Mouse (Mus musculus): ENCODE measurements at regions not wholly inside any gene's neighbourhood (a gene's known extent, or its start where the extent isn't known, plus 50 kb on each side); places are given as distances from the start of the nearest gene placed in this dataset.
A peak's percentile ranks its signal among the peaks of the same experiment; 100 is the strongest.
"Not testable (repeated sequence)": the region's sequence is repeated elsewhere in the genome, so short reads cannot be mapped to it uniquely, and the experiment has no call there.

DNA sequence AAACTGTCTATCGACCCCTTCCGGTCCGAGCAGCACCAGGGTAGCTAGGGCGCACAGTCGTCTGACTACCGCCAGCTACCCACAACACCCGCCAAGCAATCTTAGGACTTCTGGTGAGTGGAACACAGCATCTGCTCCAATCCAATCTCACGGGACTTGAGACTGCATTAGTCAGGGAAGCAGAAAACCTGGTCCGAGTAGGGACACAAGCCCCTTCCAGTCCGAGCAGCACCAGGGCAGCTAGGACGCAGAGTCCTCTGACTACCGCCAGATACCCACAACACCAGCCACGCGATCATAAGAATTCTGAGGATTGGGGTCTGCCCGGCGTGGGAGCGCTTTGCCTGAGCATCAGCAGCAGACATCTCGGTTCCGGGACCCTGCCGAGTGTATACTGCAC, 79.6 kb downstream of the Gm10715 start:
- DNase-seq (ENCODE audit: low spot score in 2 of 2), result not testable (repeated sequence)

DNA sequence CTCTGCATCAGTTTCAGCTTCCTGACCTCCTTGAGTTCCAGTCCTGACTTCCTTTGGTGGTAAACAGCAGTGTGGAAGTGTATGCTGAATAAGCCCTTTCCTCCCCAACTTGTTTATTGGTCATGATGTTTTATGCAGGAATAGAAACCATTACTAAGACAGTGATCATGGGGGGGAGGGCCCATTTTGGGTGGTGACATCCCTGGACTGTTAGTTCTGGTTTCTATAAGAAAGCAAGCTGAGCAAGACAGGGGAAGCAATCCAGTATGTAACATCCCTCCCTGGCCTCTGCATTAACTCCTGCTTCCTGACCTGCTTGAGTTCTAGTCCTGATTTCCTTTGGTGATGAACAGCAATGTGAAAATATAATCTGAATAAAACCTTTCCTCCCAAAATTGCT, 124.5 kb downstream of the Gm10715 start:
- no peak for DNase-seq (ENCODE audit: low spot score in 2 of 2)

DNA sequence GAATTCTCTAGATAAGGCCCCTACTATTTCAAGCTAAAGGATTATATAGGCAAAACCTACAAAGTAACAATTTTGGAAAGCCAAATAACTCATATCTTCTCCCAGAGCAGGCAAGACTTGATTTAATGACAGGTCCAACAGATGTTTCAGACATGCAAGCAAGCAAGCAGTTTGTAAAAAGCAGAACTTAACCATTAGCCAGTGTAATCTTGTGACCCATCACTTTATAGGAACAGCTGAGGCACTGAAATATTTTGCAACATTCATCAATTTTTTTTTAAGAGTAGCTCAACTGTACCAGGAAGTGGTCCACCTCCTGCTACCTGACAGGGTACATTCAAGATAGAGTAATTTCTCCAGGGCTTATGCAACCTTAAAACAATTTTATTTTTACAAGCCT, 147.7 kb downstream of the Gm10715 start:
- no peak for DNase-seq (ENCODE audit: low spot score in 2 of 2)

DNA sequence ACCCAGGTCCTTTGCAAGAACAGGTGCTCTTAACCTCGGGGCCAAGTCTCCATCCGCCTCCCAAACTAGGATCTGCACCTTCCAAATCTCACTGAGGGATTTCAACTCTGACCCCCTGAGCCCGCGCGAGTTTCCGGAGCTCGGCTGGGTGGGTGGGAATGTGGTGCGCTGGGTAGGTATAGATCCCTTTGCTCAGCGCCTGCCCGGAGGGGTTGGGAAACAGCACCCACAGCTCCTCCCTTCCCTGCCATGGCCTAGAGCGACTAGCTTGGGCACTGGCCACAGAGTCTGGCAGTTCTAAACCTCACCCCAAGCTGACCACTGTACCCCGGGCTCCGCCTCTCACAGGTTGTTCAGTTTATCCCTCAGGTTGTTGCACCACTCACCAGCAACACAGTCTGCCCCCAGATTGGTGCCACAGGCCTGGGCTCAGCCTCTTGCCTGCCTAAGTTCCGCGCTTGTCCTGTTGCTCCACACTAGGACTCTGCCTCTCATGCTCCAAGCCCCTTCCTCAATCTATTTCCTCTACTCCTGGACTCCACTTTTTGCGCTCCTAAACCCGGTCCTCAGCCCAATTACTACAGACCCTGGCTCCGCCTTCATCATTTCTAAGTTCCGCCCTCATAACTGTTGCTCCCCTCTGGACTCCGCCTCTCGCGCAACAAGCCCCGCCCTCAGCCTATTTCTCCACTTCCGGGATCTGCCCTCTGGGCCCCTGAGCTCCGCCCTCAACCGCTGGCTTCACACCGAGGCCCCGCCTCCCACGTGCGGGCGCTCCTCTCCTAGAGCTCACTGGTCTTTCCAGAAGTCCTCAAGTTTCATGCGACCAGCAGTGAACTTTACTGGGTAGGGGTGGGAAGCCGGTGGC, 135.6 kb upstream of the Alkbh8 start:
- no peak for DNase-seq (ENCODE audit: low spot score in 2 of 2)

DNA sequence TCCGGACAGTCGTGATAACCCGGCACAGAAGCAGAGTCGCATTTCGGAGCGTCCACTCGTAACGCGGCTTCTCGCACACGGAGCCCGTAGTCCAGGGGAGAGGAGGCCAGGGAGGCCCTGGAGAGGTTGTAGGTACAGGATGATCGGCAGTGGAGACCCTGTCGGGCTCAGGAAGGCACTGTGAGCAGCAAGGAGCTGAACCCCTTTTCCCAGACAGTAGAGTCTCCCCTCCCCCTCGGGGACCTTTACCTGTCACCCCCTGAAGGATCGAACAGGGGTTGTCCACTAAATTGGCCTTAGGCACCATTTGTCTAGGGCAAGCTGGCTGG, 135.0 kb upstream of the Alkbh8 start:
- not testable (repeated sequence) for DNase-seq (ENCODE audit: low spot score in 2 of 2)

DNA sequence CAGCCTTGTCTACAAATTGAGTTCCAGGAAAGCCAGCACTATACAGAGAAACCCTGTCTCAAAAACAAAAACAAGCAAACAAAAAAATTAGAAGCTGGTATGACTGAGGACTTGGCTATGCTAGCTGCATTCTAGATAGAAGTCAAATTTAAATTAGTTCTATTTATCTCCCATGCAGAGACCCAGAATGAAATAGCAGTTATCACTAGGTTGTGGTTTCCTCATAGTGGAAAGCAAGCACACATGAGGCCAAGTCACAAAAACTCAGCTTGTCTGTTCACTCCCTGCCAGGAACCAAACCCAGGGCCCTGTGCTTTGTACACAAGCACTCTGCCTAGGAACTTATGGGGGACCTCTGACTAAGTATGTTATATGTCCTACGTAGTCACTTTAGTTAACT, 126.8 kb upstream of the Alkbh8 start:
- not testable (repeated sequence) for DNase-seq (ENCODE audit: low spot score in 2 of 2)

DNA sequence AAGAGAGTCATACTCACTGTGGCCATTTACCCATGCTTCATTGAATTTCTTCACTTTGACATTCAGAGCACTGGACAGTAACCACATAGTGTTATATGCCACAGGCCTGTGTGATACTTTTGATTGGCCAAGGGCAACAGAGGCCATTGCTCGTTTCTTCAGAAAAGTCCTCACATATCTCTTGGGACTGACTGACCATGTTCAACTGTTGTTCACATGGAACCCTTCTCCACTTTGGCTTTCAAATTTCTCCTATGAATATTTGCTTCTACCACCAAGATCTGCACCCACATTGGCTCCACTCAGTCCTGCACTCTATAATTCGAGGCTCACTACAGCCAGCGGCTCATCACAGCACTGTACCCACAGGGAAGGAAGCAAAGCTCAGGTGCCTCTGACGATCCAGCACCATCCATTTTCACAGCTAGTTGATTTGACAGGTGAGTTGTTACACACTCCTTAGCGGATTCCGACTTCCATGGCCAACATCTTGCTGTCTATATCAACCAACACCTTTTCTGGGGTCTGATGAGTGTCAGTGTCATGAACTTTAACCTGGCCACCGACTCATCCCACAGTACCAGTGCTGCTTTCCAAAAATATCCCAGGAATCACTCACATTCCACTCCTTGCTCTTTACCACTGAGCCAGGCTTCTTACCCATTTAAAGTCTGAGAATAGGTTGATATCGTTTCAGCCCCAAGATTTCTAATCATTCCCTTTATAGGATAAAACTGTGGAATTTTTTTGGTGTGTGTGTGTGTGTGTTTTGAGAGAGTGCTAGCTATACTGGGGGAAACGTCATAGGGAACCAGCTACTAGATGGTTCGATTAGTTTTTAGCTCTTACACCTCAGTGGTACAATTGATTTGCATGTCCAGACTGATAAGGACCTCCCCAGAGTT, 76.3 kb upstream of the Alkbh8 start:
- DNase-seq (ENCODE audit: low spot score in 2 of 2), result peak; percentile 42 to 59

DNA sequence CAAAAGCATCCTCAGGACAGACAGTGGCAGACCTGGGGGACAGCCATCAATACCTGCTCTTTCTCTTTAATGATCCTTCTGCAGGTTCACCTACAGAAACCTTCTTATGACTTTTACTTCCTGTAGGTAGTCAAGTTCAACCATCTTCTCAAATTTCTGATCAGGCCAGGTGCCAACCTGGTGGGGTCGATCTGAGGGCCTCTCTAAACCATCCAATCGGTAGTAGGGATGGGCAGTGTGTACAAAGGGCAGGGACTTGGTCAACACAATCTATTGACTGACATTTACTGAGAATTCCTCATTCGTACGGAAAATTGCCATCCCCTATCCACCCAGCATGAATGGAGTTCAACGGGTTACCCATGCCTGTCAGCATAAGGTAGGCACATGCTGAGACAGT, 74.8 kb upstream of the Alkbh8 start:
- DNase-seq (ENCODE audit: low spot score in 2 of 2), result no peak

DNA sequence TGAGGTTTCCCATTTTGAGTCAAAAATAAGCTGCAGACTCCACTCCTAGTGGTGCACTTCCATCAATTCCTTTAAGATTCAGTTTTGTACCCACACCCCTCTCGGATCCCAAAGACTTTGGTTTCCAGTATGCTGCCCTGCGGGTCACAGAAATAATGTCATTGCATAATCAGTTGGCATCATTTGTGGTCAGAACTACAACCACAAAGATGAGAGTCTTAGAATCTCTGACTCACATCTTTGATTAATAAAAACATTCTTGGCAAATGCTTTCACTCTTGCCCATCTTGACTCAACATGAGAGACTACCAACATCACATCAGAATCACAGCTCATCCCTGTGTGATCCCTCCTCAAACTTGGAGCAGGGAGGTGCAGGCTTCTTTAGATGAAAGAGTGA, 74.1 kb upstream of the Alkbh8 start:
- no peak for DNase-seq (ENCODE audit: low spot score in 2 of 2)

DNA sequence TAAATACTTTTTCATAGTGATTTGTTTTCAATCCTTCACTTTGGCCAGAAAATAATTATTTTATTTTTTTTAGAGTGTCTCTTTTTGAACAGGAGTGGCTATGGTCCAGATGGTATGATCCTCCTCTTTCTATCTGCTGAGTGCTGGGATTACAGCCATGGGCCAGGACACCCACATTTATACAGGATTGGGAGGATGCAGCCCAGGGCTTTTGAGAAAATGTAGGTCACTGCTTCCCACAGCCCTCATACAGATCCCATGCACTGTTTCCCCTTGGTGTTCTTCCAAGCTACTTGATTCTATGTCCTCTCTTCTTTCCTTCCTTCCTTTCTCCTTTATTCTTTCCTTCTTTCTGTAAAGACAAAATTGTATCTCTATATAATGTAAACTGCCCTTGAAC, 70.5 kb upstream of the Alkbh8 start:
- DNase-seq (ENCODE audit: low spot score in 2 of 2), result no peak

DNA sequence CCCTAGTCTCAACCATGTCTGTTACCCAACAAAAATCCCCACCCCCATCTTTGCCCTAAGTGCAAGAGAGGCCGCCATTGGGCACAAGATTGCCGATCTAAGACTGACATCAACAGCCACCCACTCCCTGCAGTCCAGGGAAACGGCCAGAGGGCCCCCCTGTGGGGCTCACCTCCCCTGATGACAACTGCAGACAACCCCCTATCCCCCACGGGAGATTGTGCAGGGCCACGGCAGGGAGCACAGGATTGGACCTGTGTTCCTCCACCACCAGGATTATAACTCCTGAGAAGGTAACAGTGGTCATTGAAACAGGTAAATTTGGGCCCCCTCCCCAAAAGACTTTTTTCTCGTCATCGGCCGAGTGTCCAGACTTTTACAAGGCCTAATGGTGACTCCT, 54.4 kb upstream of the Alkbh8 start:
- not testable (repeated sequence) for DNase-seq (ENCODE audit: low spot score in 2 of 2)

DNA sequence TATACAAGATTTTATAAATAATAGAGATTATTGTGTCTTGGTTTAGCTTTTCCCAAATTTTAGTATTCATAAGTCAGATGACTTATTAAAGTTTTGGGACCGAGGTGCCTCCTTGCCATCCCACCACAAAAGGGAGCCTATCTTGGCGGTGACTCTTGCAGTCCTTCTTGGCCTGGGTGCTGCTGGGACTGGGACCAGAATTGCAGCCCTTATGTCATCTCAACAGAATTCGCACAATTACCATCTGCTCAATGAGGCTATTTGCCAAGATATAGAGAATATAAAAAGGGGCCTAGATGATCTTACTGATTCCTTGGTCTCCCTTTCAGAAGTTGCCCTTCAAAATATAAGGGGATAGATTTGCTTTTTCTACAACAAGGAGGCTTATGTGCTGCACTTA, 53.0 kb upstream of the Alkbh8 start:
- DNase-seq (ENCODE audit: low spot score in 2 of 2), result not testable (repeated sequence)

DNA sequence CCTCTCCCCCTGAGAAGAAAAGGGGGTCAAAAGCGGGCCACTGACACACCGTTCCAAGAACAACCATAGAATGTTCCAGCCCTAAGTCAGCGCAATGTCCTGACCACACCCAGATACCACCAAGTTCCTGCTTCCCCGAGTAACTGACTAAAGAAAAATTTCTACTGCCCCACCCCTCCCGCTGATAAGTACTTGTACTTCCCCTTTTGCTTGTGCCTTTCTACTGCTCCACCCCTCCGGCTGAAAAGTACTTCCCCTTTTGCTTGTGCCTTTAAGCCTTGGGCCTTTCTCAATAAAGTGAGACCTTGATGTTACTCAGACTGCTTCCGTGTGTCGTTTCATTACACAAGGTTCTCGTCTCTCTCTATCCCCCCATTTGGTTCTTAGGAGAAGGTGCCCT, 51.6 kb upstream of the Alkbh8 start:
- DNase-seq (ENCODE audit: low spot score in 2 of 2), result not testable (repeated sequence)

All from layer of hippocampus, postnatal 10 days (tissue).